Mouse (Mus musculus): ENCODE data around the gene Moxd1. TPM values are rescaled to one million over a fixed set of nuclear protein-coding genes. Genes with fewer than 3 reads are reported as not detected.
A peak's percentile ranks its signal among the peaks of the same experiment; 100 is the strongest.

Gene Moxd1
- 12.0 and 12.4 TPM in 2 replicates for polyA plus RNA-seq (2015; fragmentation: Nextera tagmentation; extraction: Ambion mirVana)

DNA sequence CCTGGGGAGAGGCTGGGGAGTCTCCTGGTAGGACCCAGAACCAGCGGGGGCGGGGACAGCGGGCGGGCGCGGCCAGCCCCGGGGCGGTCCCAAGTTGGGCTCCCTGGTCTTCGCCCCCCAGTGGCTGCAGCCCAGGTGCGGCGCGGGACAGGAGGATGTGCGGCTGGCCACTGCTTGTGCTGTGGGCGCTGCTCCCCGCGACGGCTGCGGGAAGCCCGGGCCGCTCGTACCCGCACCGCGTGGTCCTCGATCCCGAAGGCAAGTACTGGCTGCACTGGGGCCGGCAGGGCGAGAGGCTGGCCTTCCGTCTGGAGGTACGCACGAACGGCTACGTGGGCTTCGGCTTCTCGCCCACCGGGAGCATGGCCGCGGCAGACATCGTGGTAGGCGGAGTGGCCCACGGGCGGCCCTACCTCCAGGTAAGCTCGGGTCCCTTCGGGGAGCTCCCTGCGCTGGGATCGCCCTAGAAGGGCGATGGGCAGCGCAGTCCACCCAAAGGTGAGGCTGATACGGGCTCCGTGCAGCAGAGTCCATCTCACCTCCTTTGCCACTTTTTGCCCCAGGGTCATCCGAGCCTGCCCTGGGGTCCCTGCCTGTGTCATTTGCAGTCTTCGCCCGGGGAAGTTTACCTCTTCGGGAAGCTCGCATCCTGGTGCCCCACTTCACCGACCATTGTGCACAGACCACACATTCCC is at the start of gene Moxd1:
TSS of gene Moxd1 (plus strand) at position 69 of the 695 bp plus-strand sequence.
- TF ChIP-seq CTCF (IDR thresholded peaks at IDR 0.05; ENCODE audit: low read depth), result peak; percentile 43; the same call in 1 of the 2 replicates
- Histone ChIP-seq H3K4me3 (replicated peaks; ENCODE audit: low read depth, low read length) (peak within 1 kb of the TSS; percentile 44), H3K9me3 (replicated peaks; ENCODE audit: low read length) (no peaks in the 10 kb centered on the region), H3K9ac (ENCODE audit: low read depth, low read length) (peak within 1 kb of the TSS; percentile 46), H3K36me3 (ENCODE audit: insufficient read depth, low read length) (no peaks in the 10 kb centered on the region), H3K27me3 (ENCODE audit: insufficient read depth, low read length) (peaks cover 3% of the 10 kb centered on the region; the same call in 1 of the 2 replicates), H3K27ac (no peak within 1 kb of the TSS), H3K4me1 (replicated peaks; ENCODE audit: insufficient read depth, low read length) (peaks cover 7% of the 10 kb centered on the region; the same call in 1 of the 2 replicates), H3K4me2 (ENCODE audit: low read length) (peak within 1 kb of the TSS; percentile 89)
- DNase-seq (ENCODE audit: low spot score), result peak; percentile 33
- ATAC-seq (replicated peaks; ENCODE audit: low FRiP score, low read depth), result peak; percentile 66; the same call in 1 of the 2 replicates
- WGBS, result 2% methylated on average over 50 of the region's 56 CpGs

DNA sequence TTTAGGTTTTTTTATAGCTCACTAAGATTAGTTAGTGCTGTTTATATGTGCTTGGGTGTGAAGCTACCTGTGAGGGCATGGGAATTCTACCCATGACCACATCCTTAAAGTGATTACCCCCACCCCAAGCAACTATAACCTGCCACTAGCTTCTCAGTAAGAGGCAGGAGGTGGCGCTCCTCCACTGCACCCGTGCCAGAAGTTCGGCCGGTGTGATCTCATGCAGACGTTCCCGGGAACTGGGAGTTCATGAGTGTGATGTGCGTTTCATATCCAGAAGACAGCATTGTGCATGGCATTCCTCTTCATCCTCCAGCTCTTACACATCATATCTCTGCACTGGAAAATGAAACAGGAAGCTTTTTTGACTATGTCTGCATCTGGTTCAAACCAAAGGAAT is 32.9 kb upstream of the Moxd1 start:
- no peak overlapping the region for H3K27ac ChIP-seq
- DNase-seq (ENCODE audit: low spot score) (peak; percentile 38), ATAC-seq (replicated peaks; ENCODE audit: low FRiP score, low read depth) (no peak)
- no peaks in the 10 kb centered on the region for H3K4me1 ChIP-seq (replicated peaks; ENCODE audit: insufficient read depth, low read length)
- no peak overlapping the region for H3K4me3 ChIP-seq (replicated peaks; ENCODE audit: low read depth, low read length)
- no peak overlapping the region for H3K9ac ChIP-seq (ENCODE audit: low read depth, low read length)
- no peak overlapping the region for H3K4me2 ChIP-seq (ENCODE audit: low read length)
- 48% methylated on average over 7 of the region's 7 CpGs for WGBS
- peak; percentile 54 for TF ChIP-seq CTCF (IDR thresholded peaks at IDR 0.05; ENCODE audit: low read depth)
- no peaks in the 10 kb centered on the region for H3K27me3 ChIP-seq (ENCODE audit: insufficient read depth, low read length)
- peaks cover 11% of the 10 kb centered on the region; the same call in 1 of the 2 replicates for H3K36me3 ChIP-seq (ENCODE audit: insufficient read depth, low read length)
- H3K9me3 ChIP-seq (replicated peaks; ENCODE audit: low read length), result no peaks in the 10 kb centered on the region

DNA sequence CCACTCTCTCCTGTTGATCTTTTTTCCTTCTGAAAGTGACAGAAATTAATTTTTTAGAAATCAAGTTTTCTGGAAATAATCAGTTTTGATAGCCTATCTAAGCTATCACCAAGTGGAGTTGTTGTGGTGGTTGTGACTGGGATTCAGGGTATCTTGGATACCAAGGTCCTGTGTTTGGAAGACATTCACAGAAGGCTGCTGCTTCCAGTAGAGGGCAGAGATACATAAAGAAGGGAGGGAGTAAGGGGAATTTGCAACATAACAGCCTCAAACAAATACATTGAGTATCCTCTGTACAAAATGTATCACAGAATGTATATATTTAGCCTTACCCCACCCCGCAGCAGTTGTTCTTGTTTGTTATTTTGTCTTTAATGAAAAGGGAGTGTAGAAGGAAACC is 31.3 kb upstream of the Moxd1 start:
- ATAC-seq (replicated peaks; ENCODE audit: low FRiP score, low read depth), result no peak
- Histone ChIP-seq H3K4me3 (replicated peaks; ENCODE audit: low read depth, low read length) (no peak overlapping the region), H3K36me3 (ENCODE audit: insufficient read depth, low read length) (peaks cover 8% of the 10 kb centered on the region; the same call in 1 of the 2 replicates), H3K4me1 (replicated peaks; ENCODE audit: insufficient read depth, low read length) (no peaks in the 10 kb centered on the region), H3K27me3 (ENCODE audit: insufficient read depth, low read length) (no peaks in the 10 kb centered on the region), H3K4me2 (ENCODE audit: low read length) (no peak overlapping the region), H3K27ac (no peak overlapping the region), H3K9ac (ENCODE audit: low read depth, low read length) (no peak overlapping the region), H3K9me3 (replicated peaks; ENCODE audit: low read length) (no peaks in the 10 kb centered on the region)
- WGBS, result 56% methylated on average over 1 of the region's 1 CpGs
- peak; percentile 73 for TF ChIP-seq CTCF (IDR thresholded peaks at IDR 0.05; ENCODE audit: low read depth)
- peak; percentile 75 for DNase-seq (ENCODE audit: low spot score)

DNA sequence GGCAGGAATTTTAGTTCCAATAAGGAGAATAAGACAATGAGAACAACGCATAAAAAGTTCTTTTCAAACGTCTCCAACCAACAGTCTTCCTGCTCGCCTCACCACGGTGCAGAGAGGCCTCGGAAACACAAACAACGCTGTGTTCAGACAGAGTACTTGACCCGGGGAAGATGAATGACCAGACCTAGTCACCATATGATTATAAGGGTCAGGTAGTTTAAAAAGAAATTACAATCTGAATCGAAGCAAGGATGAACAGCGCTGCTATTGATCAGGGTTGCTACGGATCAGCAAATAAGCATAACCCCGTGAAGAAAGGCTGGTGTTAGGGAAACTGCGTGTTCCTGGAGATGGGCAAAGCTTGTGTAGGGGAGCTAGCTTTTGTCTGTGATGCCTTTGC is 24.0 kb upstream of the Moxd1 start:
- no peak for ATAC-seq (replicated peaks; ENCODE audit: low FRiP score, low read depth)
- no peak overlapping the region for H3K27ac ChIP-seq
- no peak overlapping the region for H3K9ac ChIP-seq (ENCODE audit: low read depth, low read length)
- no peak overlapping the region for H3K4me3 ChIP-seq (replicated peaks; ENCODE audit: low read depth, low read length)
- H3K4me2 ChIP-seq (ENCODE audit: low read length), result no peak overlapping the region
- DNase-seq (ENCODE audit: low spot score), result no peak
- no peak for TF ChIP-seq CTCF (IDR thresholded peaks at IDR 0.05; ENCODE audit: low read depth)
- no peaks in the 10 kb centered on the region for H3K27me3 ChIP-seq (ENCODE audit: insufficient read depth, low read length)
- no peaks in the 10 kb centered on the region for H3K36me3 ChIP-seq (ENCODE audit: insufficient read depth, low read length)
- H3K9me3 ChIP-seq (replicated peaks; ENCODE audit: low read length), result no peaks in the 10 kb centered on the region
- H3K4me1 ChIP-seq (replicated peaks; ENCODE audit: insufficient read depth, low read length), result no peaks in the 10 kb centered on the region
- WGBS, result 32% methylated on average over 12 of the region's 12 CpGs

DNA sequence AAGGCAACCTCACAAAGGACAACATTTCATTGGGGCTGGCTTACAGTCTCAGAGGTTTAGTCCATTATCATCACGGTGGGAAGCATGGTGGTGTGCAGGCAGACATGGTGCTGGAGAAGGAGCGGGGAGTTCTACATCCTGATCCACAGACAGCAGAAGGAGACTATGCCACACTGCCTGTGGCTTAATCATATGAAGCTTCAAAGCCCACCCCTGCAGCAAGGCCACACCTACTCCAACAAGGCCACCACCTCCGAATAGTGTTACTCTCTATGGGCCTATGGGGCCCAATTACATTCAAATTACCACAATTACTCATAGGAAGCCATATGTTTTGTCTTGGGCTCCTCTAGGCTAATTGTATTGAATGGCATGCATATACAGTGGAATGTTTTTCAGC is 23.2 kb upstream of the Moxd1 start:
- Histone ChIP-seq H3K4me3 (replicated peaks; ENCODE audit: low read depth, low read length) (no peak overlapping the region), H3K27ac (no peak overlapping the region), H3K27me3 (ENCODE audit: insufficient read depth, low read length) (no peaks in the 10 kb centered on the region), H3K36me3 (ENCODE audit: insufficient read depth, low read length) (no peaks in the 10 kb centered on the region), H3K9me3 (replicated peaks; ENCODE audit: low read length) (no peaks in the 10 kb centered on the region), H3K9ac (ENCODE audit: low read depth, low read length) (no peak overlapping the region), H3K4me1 (replicated peaks; ENCODE audit: insufficient read depth, low read length) (no peaks in the 10 kb centered on the region), H3K4me2 (ENCODE audit: low read length) (no peak overlapping the region)
- 82% methylated on average over 3 of the region's 3 CpGs for WGBS
- TF ChIP-seq CTCF (IDR thresholded peaks at IDR 0.05; ENCODE audit: low read depth), result no peak
- DNase-seq (ENCODE audit: low spot score) (no peak), ATAC-seq (replicated peaks; ENCODE audit: low FRiP score, low read depth) (no peak)

DNA sequence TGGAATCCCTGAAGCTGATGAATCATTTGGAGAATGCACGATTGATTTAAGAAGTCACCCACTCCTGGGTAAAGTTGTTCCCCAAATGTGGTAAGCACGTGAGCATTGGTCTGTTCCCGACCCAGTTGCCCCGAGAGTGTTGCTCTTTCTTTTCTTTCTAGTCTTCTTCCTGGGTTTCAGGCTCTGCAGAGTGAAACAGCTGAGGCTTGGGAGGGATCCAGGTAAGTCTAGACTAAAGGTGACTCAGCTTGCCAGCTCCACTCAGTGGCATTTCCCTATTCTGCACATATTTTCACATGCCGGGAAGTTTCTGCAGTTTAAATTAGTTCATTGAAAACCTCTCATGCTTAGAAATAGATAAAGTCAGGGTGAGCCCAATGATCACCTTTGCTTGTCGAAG is 13.2 kb upstream of the Moxd1 start:
- Histone ChIP-seq H3K4me1 (replicated peaks; ENCODE audit: insufficient read depth, low read length) (no peaks in the 10 kb centered on the region), H3K9me3 (replicated peaks; ENCODE audit: low read length) (no peaks in the 10 kb centered on the region), H3K27me3 (ENCODE audit: insufficient read depth, low read length) (no peaks in the 10 kb centered on the region), H3K36me3 (ENCODE audit: insufficient read depth, low read length) (no peaks in the 10 kb centered on the region), H3K4me2 (ENCODE audit: low read length) (no peak overlapping the region), H3K4me3 (replicated peaks; ENCODE audit: low read depth, low read length) (no peak overlapping the region), H3K27ac (no peak overlapping the region), H3K9ac (ENCODE audit: low read depth, low read length) (no peak overlapping the region)
- DNase-seq (ENCODE audit: low spot score) (no peak), ATAC-seq (replicated peaks; ENCODE audit: low FRiP score, low read depth) (no peak)
- 84% methylated on average over 6 of the region's 6 CpGs for WGBS
- no peak for TF ChIP-seq CTCF (IDR thresholded peaks at IDR 0.05; ENCODE audit: low read depth)

All from kidney, postnatal 0 days (tissue).